Mouse (Mus musculus): ENCODE measurements around the gene Tpt1. TPM values are rescaled to one million over a fixed set of nuclear protein-coding genes. Genes with fewer than 3 reads are reported as not detected.

The Tpt1 gene
- total and polyA plus RNA-seq, 3 experiments = 698 to 1,876 (median 1,607) TPM

GRCm38 (mm10) chr14:75870631-75871030 is 25.7 kb downstream of the Tpt1 start:
- Histone ChIP-seq H3K9ac (ENCODE audit: insufficient read depth, low read depth) (no peak overlapping the region), H3K4me2 (ENCODE audit: insufficient read depth, low read depth, poor library complexity, severe bottlenecking) (no peak overlapping the region), H3K79me2 (replicated peaks; ENCODE audit: control insufficient read depth, extremely low read depth, insufficient read depth, poor library complexity, severe bottlenecking) (no peaks in the 10 kb centered on the region), H3K4me1 (ENCODE audit: control insufficient read depth in 1 of 2, insufficient read depth in 2 of 2) (no peaks in the 10 kb centered on the region), H3K9me3 (replicated peaks; ENCODE audit: low read length) (peaks cover 3% of the 10 kb centered on the region), H3K4me3 (replicated peaks in 1 of 3; ENCODE audit: low read depth in 2 of 3, low read length in 2 of 3, poor library complexity in 1 of 3) (no peak overlapping the region), H3K27ac (ENCODE audit: insufficient read depth, low read depth) (no peak overlapping the region), H3K27me3 (replicated peaks) (no peaks in the 10 kb centered on the region), H3K36me3 (replicated peaks in 1 of 2; ENCODE audit: control insufficient read depth in 1 of 2, insufficient read depth in 1 of 2, low read length in 1 of 2) (no peaks in the 10 kb centered on the region)
- TF ChIP-seq CTCF (conservative IDR thresholded peaks at IDR 0.05 in 1 of 2, IDR thresholded peaks at IDR 0.05 in 1 of 2; ENCODE audit: low read depth in 2 of 2, low read length in 2 of 2) (peak in 1 of 2 experiments; percentile 56; a peak in 2 of 4 replicates), NRF1 (IDR thresholded peaks at IDR 0.05; ENCODE audit: low read depth, low read length) (no peak), POLR2AphosphoS2 (IDR thresholded peaks at IDR 0.05; ENCODE audit: low read depth, low read length) (no peak), RAD21 (IDR thresholded peaks at IDR 0.05; ENCODE audit: low read depth, low read length) (peak; percentile 22), MXI1 (IDR thresholded peaks at IDR 0.05; ENCODE audit: low read depth, low read length) (no peak), SIN3A (IDR thresholded peaks at IDR 0.05; ENCODE audit: low read length) (no peak), PAX5 (IDR thresholded peaks at IDR 0.05; ENCODE audit: low read length) (no peak), RCOR1 (conservative IDR thresholded peaks at IDR 0.05; ENCODE audit: low read depth, low read length) (no peak)
- DNase-seq (ENCODE audit: extremely low read depth) = peak; percentile 38
- in situ Hi-C loops (cut with MboI; ENCODE audit: low pct_ligation_motif_present, low pct_unique_long_range_greater_than_20kb, low sequenced_read_pairs) (no loop called here), dilution Hi-C loops (cut with MboI; ENCODE audit: extremely low pct_ligation_motif_present, extremely low pct_unique_long_range_greater_than_20kb, low sequenced_read_pairs) (no loop called here)

GRCm38 (mm10) chr14:75871111-75871510 is 26.2 kb downstream of the Tpt1 start:
- Histone ChIP-seq H3K4me2 (ENCODE audit: insufficient read depth, low read depth, poor library complexity, severe bottlenecking) (no peak overlapping the region), H3K4me1 (ENCODE audit: control insufficient read depth in 1 of 2, insufficient read depth in 2 of 2) (peaks cover 0 to 4% of the 10 kb centered on the region in 2 experiments; a peak in 2 of 4 replicates), H3K9me3 (replicated peaks; ENCODE audit: low read length) (peaks cover 3% of the 10 kb centered on the region), H3K27me3 (replicated peaks) (no peaks in the 10 kb centered on the region), H3K9ac (ENCODE audit: insufficient read depth, low read depth) (no peak overlapping the region), H3K36me3 (replicated peaks in 1 of 2; ENCODE audit: control insufficient read depth in 1 of 2, insufficient read depth in 1 of 2, low read length in 1 of 2) (no peaks in the 10 kb centered on the region), H3K27ac (ENCODE audit: insufficient read depth, low read depth) (no peak overlapping the region), H3K4me3 (replicated peaks in 1 of 3; ENCODE audit: low read depth in 2 of 3, low read length in 2 of 3, poor library complexity in 1 of 3) (no peak overlapping the region), H3K79me2 (replicated peaks; ENCODE audit: control insufficient read depth, extremely low read depth, insufficient read depth, poor library complexity, severe bottlenecking) (no peaks in the 10 kb centered on the region)
- dilution Hi-C loops (cut with MboI; ENCODE audit: extremely low pct_ligation_motif_present, extremely low pct_unique_long_range_greater_than_20kb, low sequenced_read_pairs) (no loop called here), in situ Hi-C loops (cut with MboI; ENCODE audit: low pct_ligation_motif_present, low pct_unique_long_range_greater_than_20kb, low sequenced_read_pairs) (no loop called here)
- no peak for DNase-seq (ENCODE audit: extremely low read depth)
- TF ChIP-seq RAD21 (IDR thresholded peaks at IDR 0.05; ENCODE audit: low read depth, low read length) (no peak), UBTF (IDR thresholded peaks at IDR 0.05; ENCODE audit: low read depth, low read length) (no peak), SMC3 (IDR thresholded peaks at IDR 0.05; ENCODE audit: low read depth, low read length) (no peak), MAZ (IDR thresholded peaks at IDR 0.05; ENCODE audit: low read depth, low read length) (no peak), USF2 (conservative IDR thresholded peaks at IDR 0.05; ENCODE audit: low read depth, low read length) (no peak), TCF12 (IDR thresholded peaks at IDR 0.05; ENCODE audit: low read depth, low read length) (no peak), POLR2AphosphoS2 (IDR thresholded peaks at IDR 0.05; ENCODE audit: low read depth, low read length) (no peak), CHD1 (IDR thresholded peaks at IDR 0.05; ENCODE audit: low read depth, low read length) (no peak), CTCF (conservative IDR thresholded peaks at IDR 0.05 in 1 of 2, IDR thresholded peaks at IDR 0.05 in 1 of 2; ENCODE audit: low read depth in 2 of 2, low read length in 2 of 2) (no peak), IRF4 (IDR thresholded peaks at IDR 0.05; ENCODE audit: low read depth, low read length) (no peak), JUND (conservative IDR thresholded peaks at IDR 0.05; ENCODE audit: low read depth, low read length) (no peak), ETS1 (conservative IDR thresholded peaks at IDR 0.05; ENCODE audit: low read depth, low read length) (no peak), MXI1 (IDR thresholded peaks at IDR 0.05; ENCODE audit: low read depth, low read length) (no peak), ZNF384 (IDR thresholded peaks at IDR 0.05; ENCODE audit: low read depth, low read length) (no peak)

All from CH12.LX (cell line).